Mouse (Mus musculus): ENCODE measurements around the gene Bace1.
"Not testable (repeated sequence)": the region's sequence is repeated elsewhere in the genome, so short reads cannot be mapped to it uniquely, and the experiment has no call there.

The Bace1 gene

DNA sequence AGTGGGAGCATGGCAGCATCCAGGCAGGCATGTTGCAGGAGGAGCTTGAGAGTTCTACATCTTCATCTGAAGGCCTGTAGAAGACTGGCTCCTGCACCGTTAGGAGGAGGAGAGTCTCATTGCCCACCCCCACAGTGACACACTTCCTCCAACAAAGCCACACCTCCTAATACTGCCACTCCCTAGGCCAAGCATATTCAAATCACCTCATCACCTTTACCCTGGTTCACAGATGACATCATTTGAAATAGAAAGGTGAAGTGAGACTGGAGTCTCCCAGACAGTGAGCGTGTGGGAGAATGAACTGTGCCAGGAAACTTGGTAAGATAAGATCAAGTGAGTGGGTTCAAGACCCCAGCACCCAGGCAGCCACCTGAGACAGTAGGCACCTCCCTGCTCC, 4.9 kb upstream of the Bace1 start:
- no peak for DNase-seq (ENCODE audit: extremely low spot score, low spot score)

DNA sequence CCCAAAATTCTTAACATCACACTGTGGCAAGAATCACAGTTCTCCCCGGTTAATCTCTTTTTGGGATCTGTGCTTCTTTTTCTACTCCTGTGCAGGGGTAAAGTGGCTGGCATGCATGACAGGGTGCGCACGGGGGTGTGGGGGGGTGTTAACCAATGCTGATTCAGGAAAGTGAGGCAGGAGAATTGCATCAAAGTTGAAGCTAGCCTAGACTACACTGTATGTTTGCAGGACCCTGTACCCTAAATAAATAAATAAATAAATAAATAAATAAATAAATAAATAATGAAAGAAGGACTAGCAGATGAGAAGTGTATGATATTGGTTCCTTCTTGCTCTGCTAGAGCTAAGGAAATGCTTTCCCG, 329 bp upstream of the Bace1 start:
- no peak for DNase-seq (ENCODE audit: extremely low spot score, low spot score)

DNA sequence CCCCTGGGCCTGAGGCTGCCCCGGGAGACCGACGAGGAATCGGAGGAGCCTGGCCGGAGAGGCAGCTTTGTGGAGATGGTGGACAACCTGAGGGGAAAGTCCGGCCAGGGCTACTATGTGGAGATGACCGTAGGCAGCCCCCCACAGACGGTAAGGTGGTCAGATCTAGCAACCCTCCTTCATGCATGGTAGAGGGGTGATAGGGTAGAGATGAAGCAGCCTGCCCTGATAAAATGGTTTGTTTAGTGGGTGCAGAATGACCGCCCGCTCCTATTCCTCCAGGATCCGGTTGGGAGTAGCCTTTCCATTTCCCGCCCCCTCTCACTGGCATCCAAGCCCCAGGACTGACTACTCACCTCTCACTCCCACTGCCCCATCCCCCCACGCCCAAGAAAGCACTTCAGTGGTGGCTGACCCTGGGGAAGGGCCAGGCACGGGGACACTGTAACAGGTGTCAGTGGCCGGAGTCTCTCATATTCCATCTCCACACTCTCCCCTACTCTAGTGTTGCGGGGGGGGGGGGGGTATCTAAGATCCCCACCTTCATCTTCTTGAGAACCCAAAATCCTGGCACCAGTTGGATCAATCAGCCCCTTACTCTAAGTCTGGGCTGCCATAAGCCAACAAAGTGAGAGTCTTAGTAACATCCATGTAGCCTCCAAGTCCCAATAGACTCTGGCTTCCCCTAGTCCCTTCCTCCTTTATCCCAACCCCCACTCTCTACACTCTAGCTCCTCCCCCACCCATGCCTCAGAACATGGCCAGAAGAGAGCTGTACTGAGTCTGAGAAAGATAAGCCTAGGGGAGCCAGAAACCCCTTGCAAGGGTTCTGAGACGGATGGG, 980 bp downstream of the Bace1 start:
- DNase-seq (ENCODE audit: extremely low spot score, low spot score): peak; percentile 15

DNA sequence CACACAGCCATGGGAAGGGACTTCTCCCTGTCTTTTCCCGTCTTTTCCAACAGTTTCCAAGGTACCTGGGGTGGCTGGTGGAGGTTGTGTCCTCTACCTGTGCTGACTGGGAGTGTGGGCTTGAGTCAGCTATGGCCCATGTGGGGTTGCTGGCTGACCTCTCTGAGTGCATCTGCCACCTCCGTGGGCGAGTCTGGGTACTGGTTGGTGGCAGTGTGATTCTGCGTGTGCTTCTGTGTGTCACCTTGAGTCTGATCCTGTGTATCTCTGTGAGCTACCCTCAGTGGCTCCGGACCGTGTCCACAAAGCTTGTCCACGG, 1.6 kb downstream of the Bace1 start:
- no peak for DNase-seq (ENCODE audit: extremely low spot score, low spot score)

DNA sequence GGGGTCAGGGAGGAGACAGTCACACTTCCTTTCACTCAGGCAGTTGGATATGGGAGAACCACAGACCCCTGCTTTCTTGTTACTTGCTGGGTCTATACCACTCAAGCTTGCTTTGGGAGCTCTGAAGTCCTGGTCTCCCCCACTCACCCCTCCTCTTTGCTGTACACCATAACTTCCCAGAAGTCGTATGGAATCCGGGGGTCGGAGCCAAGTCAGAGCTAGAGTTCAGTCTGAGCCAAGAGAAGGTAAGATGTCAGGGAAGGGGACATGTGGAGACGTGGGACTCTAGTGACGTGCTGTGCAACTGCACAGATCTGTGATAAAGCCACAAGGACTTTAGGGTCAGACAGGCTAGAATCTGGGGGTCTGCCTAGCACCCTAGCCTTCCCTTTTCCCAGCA, 2.0 kb downstream of the Bace1 start:
- no peak for DNase-seq (ENCODE audit: extremely low spot score, low spot score)

DNA sequence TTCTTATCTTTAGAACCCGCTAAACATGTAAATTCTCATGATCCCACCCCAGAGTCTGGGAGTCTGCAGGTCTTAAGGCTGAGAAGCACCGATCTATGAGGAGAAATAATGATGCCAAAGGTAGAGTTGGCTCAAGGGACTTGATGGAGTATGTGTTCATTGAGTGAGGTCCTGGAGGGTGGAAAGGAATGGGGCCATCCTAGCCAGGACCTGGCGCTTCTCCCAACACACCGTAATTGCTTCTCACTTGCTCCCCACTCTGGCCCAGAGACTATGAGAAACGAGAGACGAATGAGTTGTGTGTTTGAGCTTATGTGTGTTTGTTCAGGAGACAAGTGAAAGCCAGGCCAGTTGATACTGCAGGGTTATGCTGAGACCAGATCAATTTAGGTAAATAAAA, 3.1 kb downstream of the Bace1 start:
- no peak for DNase-seq (ENCODE audit: extremely low spot score, low spot score)

DNA sequence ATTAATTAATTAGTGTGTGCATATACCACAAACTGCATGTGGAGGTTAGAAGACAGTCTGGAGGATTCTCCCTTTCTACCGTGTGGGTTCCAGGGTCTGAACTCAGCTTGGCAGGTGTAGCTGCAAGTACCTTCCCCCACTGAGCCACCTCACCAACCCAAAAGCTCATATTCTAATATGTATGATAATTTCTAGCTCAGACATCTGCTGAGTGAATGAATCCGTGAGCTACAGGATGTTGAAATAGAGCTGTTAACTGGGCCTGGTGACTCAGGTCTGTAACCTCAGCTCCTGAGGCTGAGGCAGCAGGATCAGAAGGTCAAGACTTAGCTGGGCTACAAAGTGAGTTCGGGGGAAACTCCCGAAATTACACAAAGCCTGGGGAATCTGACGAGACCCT, 4.6 kb downstream of the Bace1 start:
- DNase-seq (ENCODE audit: extremely low spot score, low spot score): no peak

DNA sequence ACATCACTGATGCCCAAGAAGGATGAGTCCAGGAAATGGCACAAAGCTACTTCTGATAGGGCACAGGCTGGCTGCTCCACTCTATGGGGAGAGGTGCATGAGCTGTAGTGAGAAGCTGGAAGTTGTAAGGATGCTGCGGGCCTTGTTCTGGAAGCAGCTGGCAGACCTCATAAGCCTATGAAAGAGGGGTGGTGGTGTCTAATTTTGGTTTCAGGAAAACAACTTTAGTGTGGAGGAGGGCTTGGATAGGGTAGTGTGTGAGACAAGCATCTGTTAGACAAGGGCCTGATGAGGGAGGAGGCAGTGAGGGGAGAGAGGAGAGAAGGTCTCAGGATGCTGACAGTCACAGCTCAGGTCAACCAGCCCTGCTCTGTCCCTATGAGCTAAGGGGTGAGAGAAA, 5.4 kb downstream of the Bace1 start:
- no peak for DNase-seq (ENCODE audit: extremely low spot score, low spot score)

DNA sequence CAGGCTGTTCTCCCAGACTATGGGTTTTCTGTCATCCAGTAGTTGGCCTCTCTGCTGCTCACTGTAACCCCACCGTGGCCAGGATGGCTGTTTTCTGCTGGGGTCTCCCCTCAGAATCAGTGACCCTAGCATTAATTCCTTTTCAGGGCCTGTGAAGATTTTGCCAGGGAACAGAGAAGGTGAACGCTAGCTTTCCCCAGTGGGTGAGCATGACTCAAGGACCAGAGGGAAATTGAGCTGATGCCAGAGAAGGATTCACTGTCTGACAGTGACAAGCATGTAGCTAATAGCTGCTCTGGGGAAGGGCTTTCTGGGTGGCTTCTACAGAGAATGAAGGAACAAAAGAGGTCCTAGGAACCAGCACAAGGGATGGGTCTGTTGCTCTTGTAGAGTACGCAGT, 7.2 kb downstream of the Bace1 start:
- DNase-seq (ENCODE audit: extremely low spot score, low spot score): no peak

DNA sequence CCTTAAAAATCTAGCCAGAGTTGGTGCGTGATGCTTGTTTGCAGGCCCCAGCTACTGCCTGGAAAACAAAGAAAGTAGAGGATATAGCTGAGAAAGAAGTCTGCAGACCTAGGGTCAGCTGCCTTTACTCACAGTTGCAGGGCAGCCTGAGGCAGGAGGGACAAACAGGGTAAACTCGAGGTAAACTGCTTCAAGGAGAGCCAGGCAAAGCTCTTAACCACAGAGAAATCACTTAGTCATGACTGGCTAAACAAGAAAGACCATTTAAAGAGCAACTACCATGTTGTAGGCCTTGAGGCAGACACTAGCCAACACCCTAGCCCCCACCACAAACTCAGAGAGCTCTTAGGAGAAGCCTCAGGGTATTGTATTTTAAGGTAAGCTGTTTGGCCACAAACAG, 7.8 kb downstream of the Bace1 start:
- DNase-seq (ENCODE audit: extremely low spot score, low spot score): not testable (repeated sequence)

DNA sequence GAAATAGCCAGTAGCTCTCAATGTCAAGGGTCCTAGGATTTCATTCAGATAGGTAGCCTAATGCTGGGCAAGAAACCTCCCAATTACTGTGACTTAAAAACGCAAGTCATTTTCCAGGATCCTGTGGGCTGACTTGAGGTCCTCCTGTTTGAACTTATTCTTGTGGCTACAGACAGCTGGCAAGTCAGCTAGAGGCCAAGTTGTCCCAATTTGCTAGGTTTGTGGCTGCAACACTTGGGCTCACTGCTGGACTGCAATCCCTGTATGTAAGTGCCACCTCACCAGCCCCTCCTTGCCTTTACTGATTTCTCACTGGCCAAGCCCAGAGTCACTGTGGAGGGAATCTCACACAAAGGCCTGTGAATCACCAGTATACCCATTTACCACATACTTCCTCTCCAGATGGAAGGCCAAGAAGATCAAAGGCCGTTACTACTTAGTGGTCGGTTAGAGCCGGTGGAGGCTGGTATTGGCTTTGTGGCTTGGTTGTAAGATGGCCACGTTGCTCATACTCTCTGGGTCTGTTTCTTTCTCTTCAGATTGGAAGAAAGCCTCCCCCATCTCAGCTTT, 8.6 kb downstream of the Bace1 start:
- no peak for DNase-seq (ENCODE audit: extremely low spot score, low spot score)

DNA sequence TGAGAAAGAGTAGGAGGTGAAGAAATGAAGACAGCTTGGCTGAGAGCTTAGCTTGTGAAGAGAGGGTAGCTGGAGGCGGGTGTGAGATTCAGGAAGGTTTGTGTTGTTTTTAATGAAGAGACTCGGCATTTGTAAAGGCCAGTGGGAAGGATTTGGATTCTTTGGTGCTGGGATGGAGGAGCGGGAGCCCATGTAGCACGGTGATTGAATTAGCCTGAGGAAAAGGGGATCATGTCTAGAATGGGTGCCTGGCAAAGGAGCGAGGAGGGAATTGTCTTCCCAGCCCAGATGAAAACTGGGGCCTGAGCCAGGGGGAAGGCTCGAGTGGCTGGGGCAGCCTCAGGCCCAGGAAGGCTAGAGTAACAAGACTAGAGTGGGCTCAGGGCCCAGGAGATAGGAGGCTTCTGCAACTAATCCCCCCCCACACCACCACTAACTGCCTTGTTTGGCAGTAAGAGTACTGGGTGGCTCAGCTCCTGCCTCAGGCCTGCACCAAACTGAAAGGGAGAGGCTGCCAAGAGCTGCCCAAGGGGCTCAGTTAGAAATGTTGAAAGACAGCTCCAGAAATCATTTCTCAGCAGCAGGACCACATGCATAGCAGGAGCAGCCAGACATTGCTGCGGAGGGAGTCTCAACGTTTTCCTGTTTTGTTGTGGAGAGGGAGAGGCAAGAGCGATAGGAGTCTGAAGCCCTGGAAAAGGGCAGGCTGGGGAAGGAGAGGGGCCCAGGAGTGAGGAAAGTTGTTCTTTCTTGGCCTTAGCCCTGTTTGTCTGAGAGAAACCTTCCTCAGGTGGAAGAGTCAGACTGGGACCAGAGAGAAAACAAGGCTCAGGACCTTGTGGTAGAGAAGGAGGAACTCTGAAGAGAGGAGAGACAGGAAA, 11.4 kb downstream of the Bace1 start:
- no peak for DNase-seq (ENCODE audit: extremely low spot score, low spot score)

DNA sequence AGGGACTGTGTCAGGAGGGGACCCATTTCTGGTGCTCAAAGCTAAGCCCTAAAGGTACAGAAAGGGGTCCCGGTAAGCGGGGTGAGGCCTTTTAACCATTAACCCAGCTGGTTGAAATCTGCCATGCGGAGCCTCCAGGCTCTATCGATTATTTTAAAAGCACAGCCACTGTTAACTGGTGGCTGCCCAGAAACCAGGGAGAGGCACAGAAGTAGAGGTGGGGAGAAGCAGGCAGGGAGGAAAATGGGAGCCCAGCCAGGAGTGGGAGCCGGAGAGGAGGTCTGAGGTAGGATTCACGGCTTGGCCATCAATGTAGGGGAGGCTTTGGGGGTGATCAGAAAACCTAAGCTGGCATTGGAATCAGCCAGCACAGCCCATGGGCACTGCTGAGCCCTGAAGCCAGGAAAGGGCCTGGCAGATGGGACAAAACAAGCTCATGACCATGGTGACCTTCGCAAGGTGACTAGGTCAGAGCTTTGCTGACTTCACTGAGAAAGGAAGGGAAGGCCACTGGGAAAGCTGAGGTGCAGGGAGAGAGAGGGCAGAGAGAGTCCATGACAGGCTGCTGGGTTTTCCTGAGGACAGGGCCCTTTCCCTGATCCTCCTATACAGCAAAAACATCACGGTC, 12.3 kb downstream of the Bace1 start:
- DNase-seq (ENCODE audit: extremely low spot score, low spot score): no peak

DNA sequence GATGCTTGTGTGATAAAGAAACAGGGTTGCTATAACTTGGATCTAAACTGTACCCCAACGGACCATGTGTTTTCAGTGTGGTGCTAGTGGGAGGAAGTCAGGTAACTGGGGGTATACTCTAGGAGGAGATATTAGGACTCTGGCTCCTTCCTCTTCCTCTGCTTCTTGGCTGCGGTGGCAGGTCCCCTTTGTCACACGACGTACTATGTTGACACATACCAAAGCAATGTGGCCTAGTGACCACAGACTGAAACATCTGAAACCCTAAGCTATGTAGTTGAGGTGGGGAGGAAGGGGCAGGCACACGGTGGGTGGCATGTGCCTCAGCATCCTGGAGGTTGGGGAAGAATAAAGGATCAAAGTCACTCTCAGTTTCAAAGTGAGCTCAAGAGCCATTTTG, 12.9 kb downstream of the Bace1 start:
- no peak for DNase-seq (ENCODE audit: extremely low spot score, low spot score)

DNA sequence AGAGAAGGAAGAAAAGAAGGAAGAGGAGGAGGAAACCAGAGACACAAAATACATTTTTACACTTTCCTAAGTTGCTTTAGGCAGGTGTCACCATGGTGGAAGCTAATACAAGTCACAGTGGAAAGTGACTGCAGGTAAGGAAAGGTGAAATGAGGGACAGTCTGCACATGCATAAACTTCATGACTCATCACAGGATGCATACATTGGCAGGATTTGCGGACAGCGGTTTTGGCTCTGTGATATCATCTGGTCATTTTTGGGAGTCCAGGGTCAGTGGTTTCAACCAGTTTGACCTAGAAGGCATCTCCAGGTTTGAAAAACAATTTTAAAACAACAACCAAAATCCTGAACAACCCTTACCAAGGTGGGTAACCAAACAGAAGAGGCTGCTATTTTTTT, 13.4 kb downstream of the Bace1 start:
- no peak for DNase-seq (ENCODE audit: extremely low spot score, low spot score)

DNA sequence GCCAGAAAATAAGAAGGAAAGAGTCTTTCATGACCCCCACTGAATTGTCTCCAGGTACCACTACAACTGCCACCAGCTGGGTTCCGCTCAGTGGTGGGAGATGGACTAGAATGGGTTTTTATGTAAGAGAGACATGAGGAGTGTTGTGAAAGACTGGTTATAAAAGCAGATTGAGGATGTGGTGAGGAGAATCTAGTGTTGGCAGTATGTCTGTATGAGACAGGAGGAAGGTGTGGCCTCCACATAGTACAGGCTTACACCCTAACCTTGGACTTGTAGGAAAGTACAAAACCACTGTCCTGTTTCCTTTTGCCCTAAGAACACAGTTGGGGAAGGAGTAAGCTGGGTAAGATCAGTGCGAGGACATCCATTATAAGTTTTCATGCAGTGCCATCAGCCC, 15.3 kb downstream of the Bace1 start:
- DNase-seq (ENCODE audit: extremely low spot score, low spot score): no peak

DNA sequence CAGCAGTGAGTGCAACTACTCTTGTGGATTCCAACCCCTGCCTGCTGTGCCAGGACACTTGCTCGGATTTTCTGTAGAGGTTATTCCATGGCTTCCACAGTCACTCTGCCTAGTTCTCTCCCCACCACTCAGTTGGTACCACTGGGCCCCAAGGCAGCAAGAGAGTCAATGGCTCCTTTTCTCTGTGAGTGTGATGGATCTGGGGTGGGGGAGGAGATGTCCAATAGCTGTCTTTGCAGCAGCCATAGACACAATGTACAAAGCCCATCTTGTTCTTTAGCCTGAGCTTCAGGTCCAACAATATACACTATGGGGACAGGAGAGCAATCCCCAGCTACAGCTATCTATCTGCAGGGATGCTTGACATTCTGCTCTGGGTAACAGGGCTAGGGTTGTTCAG, 15.8 kb downstream of the Bace1 start:
- no peak for DNase-seq (ENCODE audit: extremely low spot score, low spot score)

DNA sequence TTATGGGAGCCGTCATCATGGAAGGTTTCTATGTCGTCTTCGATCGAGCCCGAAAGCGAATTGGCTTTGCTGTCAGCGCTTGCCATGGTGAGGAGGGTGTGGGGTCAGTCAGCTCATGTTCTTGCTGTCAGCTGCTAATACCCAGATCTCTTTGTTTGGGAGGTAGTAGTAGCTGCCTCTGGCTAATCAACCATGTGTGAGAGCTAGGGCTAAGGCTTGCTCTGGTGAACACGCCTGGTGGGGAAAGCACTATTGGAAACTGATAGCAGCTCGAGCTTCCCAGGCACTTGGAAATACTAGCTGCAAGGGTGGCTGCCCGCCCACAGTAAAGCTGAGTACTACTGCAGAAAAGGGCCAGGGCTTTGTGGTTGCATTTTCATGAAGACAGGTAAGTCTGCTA, 21.0 kb downstream of the Bace1 start:
- no peak for DNase-seq (ENCODE audit: extremely low spot score, low spot score)

DNA sequence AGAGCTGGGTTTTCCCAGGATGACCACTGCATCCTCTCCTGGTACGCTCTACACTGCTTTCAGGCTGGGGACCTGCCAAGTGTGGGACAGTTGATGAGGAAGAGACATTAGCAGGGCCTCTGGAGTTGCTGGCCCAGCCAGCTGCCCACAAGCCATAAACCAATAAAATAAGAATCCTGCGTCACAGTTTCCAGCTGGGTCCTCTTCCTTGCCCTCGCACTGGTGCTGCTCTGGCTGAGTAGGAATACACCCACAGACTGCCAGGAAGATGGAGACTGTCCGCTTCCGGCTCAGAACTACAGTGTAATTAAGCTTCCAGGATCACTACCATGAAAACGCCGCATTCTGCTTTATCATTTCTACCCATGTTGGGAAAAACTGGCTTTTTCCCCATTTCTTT, 23.4 kb downstream of the Bace1 start:
- no peak for DNase-seq (ENCODE audit: extremely low spot score, low spot score)

DNA sequence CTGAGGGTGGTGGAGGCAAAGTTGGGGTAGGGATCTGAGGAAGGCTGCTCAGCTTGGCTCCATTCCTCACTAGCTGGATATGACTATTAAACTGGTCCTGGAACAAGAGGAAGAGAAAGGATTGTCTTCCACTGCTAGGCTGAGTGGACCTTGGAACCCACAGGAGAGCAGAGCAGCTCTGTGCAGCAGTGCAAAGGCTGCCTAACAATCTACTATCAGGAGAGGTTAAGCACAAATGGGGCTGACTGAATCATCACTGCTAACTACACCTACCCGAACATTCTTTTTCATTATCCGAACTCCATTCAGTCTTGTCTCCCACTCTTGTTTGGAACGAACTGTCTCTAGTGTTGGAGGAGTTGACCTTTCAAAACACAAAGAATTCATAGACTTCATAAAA, 30.8 kb downstream of the Bace1 start:
- DNase-seq (ENCODE audit: extremely low spot score, low spot score): no peak

DNA sequence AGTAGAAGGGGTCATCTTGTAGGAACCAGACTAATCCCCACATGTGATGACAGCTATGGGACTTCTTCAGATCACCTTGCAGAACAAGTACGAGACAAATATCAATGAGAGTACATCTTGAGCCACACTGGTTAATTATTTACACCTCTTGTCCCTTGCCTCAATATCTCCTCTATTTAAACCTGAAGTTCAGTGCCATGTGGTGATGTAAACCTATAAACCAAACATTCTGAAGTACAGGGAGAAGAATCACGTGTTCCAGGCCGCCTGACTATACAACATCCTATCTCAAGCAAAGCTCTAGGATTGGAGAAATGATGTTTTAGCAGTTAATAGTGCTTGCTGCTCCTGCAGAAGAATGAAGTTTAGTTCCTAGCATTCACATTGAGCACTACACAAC, 31.9 kb downstream of the Bace1 start:
- no peak for DNase-seq (ENCODE audit: extremely low spot score, low spot score)

DNA sequence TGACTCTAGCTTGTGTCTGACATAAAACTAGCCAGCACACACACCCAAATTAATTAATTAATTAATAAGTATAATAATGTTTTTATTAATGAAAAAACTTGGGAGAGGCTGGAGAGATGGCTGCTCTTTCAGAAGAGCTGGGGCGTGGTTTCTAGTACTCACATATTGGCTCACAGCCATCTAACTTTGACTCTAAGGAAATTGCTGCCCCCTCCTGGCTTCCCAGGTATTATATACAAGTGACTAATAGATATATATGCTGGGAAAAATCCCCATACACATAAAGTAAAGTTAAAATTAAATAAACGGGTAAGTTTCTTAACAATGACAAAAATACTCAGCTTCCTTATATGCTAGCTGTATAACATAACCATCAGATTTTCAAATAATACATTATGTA, 39.5 kb downstream of the Bace1 start:
- no peak for DNase-seq (ENCODE audit: extremely low spot score, low spot score)
